Mouse (Mus musculus): ENCODE measurements around the gene Dntt.

DNA sequence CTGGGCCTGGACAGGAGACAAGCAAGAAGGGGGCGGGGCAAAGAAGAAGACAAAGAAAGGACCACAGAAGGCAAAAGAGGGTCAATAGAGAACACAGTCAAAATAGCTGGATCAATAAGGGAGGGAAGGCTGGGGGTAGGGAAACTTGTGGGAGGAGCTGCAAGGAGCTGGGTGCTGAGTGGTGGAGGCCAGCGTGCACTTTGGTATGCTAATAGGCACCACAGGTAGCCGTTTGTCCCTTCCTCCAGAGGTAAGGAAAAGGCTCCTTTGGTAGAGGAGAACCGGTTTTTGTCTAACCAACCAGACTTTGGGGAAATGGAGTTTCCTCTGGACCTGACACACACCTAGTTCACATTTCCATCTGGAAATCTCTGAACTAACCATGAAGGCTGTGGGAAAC is 22.5 kb upstream of the Dntt start:
- TF ChIP-seq CTCF (IDR thresholded peaks at IDR 0.05; ENCODE audit: low read depth, low read length), result no peak
- TF ChIP-seq POLR2A (IDR thresholded peaks at IDR 0.05; ENCODE audit: insufficient read depth, low read length), result no peak

Data from ES-Bruce4 (cell line).